Mouse (Mus musculus) embryonic facial prominence, embryonic 13.5 days (tissue): Measurements from ENCODE around the gene Rplp0. TPM values are rescaled to one million over a fixed set of nuclear protein-coding genes. Genes with fewer than 3 reads are reported as not detected.

Source experiments
- ATAC-seq: fragments of 200-750 bp; cut with Nextera tagmentation; 2 replicates; pipeline ENCODE4 v1.8.0; 2017; ENCODE audit warnings: low read depth; ENCODE audit not compliant: insufficient number of reproducible peaks, insufficient read depth, low FRiP score, low TSS enrichment
- H3K27ac ChIP-seq: fragments of 300-500 bp; sonication (generic); 2 replicates; pipeline ENCODE4 v1.5.1; 2015; ENCODE audit warnings: moderate library complexity, mild to moderate bottlenecking, inconsistent platforms
- H3K27me3 ChIP-seq: fragments of 300-500 bp; sonication (generic); 2 replicates; pipeline ENCODE4 v1.6.1; 2015; ENCODE audit warnings: mild to moderate bottlenecking, inconsistent platforms
- H3K36me3 ChIP-seq: fragments of 300-500 bp; sonication (generic); 2 replicates; pipeline ENCODE4 v1.6.1; 2015; ENCODE audit warnings: mild to moderate bottlenecking, inconsistent platforms
- H3K4me1 ChIP-seq: fragments of 300-500 bp; sonication (generic); 2 replicates; pipeline ENCODE4 v1.6.1; 2015; ENCODE audit warnings: inconsistent platforms
- H3K4me2 ChIP-seq: fragments of 300-500 bp; sonication (generic); 2 replicates; pipeline ENCODE4 v1.6.1; 2015; ENCODE audit warnings: moderate library complexity, mild to moderate bottlenecking, inconsistent platforms
- H3K4me3 ChIP-seq: fragments of 300-500 bp; sonication (generic); 2 replicates; pipeline ENCODE4 v1.5.1; 2015; ENCODE audit warnings: mild to moderate bottlenecking, inconsistent platforms
- H3K9ac ChIP-seq: fragments of 300-500 bp; sonication (generic); 2 replicates; pipeline ENCODE4 v1.6.1; 2015; ENCODE audit warnings: mild to moderate bottlenecking, inconsistent platforms
- H3K9me3 ChIP-seq: fragments of 300-500 bp; sonication (generic); 2 replicates; pipeline ENCODE4 v1.6.1; 2016; ENCODE audit warnings: inconsistent platforms
- WGBS: fragments of 180-500 bp; shearing (Covaris S2); methylation state at CpG from one replicate; pipeline ENCODE4 v1.1.7; 2015; ENCODE audit warnings: mixed read lengths; 5-methylcytosine and 5-hydroxymethylcytosine counted together
- polyA plus RNA-seq: library from polyadenylated mRNA; unstranded; fragments of >200 nt; fragmentation: Nextera tagmentation; extraction: Ambion mirVana; gene quantifications from 2 replicates; pipeline ENCODE4 v1.2.1, GENCODE M21; 2015

Rplp0 gene
- polyA plus RNA-seq, 1 experiment from 2014 or later, result 1,729 TPM

- ATAC-seq, result no peak
- Histone ChIP-seq H3K4me3 (no peak overlapping the region), H3K9me3 (no peaks in the 10 kb centered on the region), H3K9ac (peak overlapping the region; percentile 51; the same call in 1 of the 2 replicates), H3K4me1 (peaks cover 81% of the 10 kb centered on the region), H3K27me3 (no peaks in the 10 kb centered on the region), H3K27ac (peak overlapping the region; percentile 58; the same call in 1 of the 2 replicates), H3K36me3 (0 out of 2 replicates have a peak, but pooled peaks cover 3% of the 10 kb centered on the region), H3K4me2 (no peak overlapping the region)
- WGBS, result 63% methylated on average over 8 of the region's 8 CpGs
Observed at GRCm38 (mm10) chr5:115529364-115529741, 29.9 kb upstream of the Rplp0 start.

GRCm38 (mm10) chr5:115529742-115530446 is 29.4 kb upstream of the Rplp0 start:
- Histone ChIP-seq H3K4me2 (no peak overlapping the region), H3K36me3 (0 out of 2 replicates have a peak, but pooled peaks cover 3% of the 10 kb centered on the region), H3K9ac (peak overlapping the region; percentile 51; the same call in 1 of the 2 replicates), H3K27ac (peak overlapping the region; percentile 58), H3K27me3 (no peaks in the 10 kb centered on the region), H3K4me1 (peaks cover 81% of the 10 kb centered on the region), H3K9me3 (no peaks in the 10 kb centered on the region), H3K4me3 (no peak overlapping the region)
- WGBS, result 64% methylated on average over 7 of the region's 7 CpGs
- ATAC-seq, result no peak

GRCm38 (mm10) chr5:115530447-115530809 is 28.8 kb upstream of the Rplp0 start:
- Histone ChIP-seq H3K27me3 (no peaks in the 10 kb centered on the region), H3K9ac (peak overlapping the region; percentile 51; the same call in 1 of the 2 replicates), H3K27ac (peak overlapping the region; percentile 58), H3K4me1 (peaks cover 81% of the 10 kb centered on the region), H3K36me3 (0 out of 2 replicates have a peak, but pooled peaks cover 3% of the 10 kb centered on the region), H3K9me3 (no peaks in the 10 kb centered on the region), H3K4me2 (no peak overlapping the region), H3K4me3 (no peak overlapping the region)
- ATAC-seq, result no peak
- WGBS, result 58% methylated on average over 8 of the region's 8 CpGs

- 37% methylated on average over 18 of the region's 18 CpGs for WGBS
- H3K27ac ChIP-seq, result peak overlapping the region; percentile 58
Observed at GRCm38 (mm10) chr5:115531671-115532270, 27.5 kb upstream of the Rplp0 start.

GRCm38 (mm10) chr5:115534290-115534731 is 25.0 kb upstream of the Rplp0 start:
- Histone ChIP-seq H3K4me3 (no peak overlapping the region), H3K4me1 (peaks cover 85% of the 10 kb centered on the region), H3K36me3 (no peaks in the 10 kb centered on the region), H3K9me3 (no peaks in the 10 kb centered on the region), H3K27me3 (no peaks in the 10 kb centered on the region), H3K27ac (peak overlapping the region; percentile 57), H3K9ac (peak overlapping the region; percentile 55), H3K4me2 (peak overlapping the region; percentile 33)
- ATAC-seq, result no peak
- 8% methylated on average over 16 of the region's 16 CpGs for WGBS

More at GRCm38 (mm10) chr5:115531671-115532270, 27.5 kb upstream of the Rplp0 start:
- Histone ChIP-seq H3K27me3 (no peaks in the 10 kb centered on the region), H3K9me3 (no peaks in the 10 kb centered on the region), H3K4me3 (no peak overlapping the region), H3K4me2 (peak overlapping the region; percentile 20), H3K9ac (peak overlapping the region; percentile 55), H3K4me1 (peaks cover 77% of the 10 kb centered on the region), H3K36me3 (0 out of 2 replicates have a peak, but pooled peaks cover 3% of the 10 kb centered on the region)
- no peak for ATAC-seq

GRCm38 (mm10) chr5:115534856-115535255 is 24.4 kb upstream of the Rplp0 start:
- ATAC-seq, result no peak
- no peaks in the 10 kb centered on the region for H3K36me3 ChIP-seq
- H3K4me3 ChIP-seq, result no peak overlapping the region
- H3K9me3 ChIP-seq, result no peaks in the 10 kb centered on the region
- H3K27me3 ChIP-seq, result no peaks in the 10 kb centered on the region
- H3K4me2 ChIP-seq, result peak overlapping the region; percentile 33; the same call in 1 of the 2 replicates
- H3K27ac ChIP-seq, result peak overlapping the region; percentile 57
- 16% methylated on average over 8 of the region's 8 CpGs for WGBS
- no peak overlapping the region; the same call in 1 of the 2 replicates for H3K9ac ChIP-seq
- H3K4me1 ChIP-seq, result peaks cover 80% of the 10 kb centered on the region

- no peak overlapping the region for H3K4me2 ChIP-seq
- H3K27ac ChIP-seq, result 0 out of 2 replicates have a peak overlapping the region, but pooled peaks have one; percentile 57
- H3K36me3 ChIP-seq, result no peaks in the 10 kb centered on the region
- H3K9ac ChIP-seq, result no peak overlapping the region
- H3K4me3 ChIP-seq, result no peak overlapping the region
- ATAC-seq, result no peak
- H3K4me1 ChIP-seq, result peaks cover 73% of the 10 kb centered on the region
- no peaks in the 10 kb centered on the region for H3K27me3 ChIP-seq
- 28% methylated on average over 7 of the region's 7 CpGs for WGBS
- H3K9me3 ChIP-seq, result no peaks in the 10 kb centered on the region
Observed at GRCm38 (mm10) chr5:115535635-115536034, 23.6 kb upstream of the Rplp0 start.

GRCm38 (mm10) chr5:115538017-115538692 is 21.1 kb upstream of the Rplp0 start:
- Histone ChIP-seq H3K27ac (peak overlapping the region; percentile 62; the same call in 1 of the 2 replicates), H3K36me3 (no peaks in the 10 kb centered on the region), H3K4me1 (peaks cover 60% of the 10 kb centered on the region), H3K27me3 (no peaks in the 10 kb centered on the region), H3K4me2 (peak overlapping the region; percentile 36), H3K4me3 (no peak overlapping the region), H3K9ac (no peak overlapping the region), H3K9me3 (no peaks in the 10 kb centered on the region)
- ATAC-seq, result peak; percentile 18
- 62% methylated on average over 13 of the region's 13 CpGs for WGBS

GRCm38 (mm10) chr5:115538693-115539043 is 20.6 kb upstream of the Rplp0 start:
- WGBS, result under 1% methylated on average over 12 of the region's 12 CpGs
- peak overlapping the region; percentile 36 for H3K4me2 ChIP-seq
- no peak overlapping the region for H3K9ac ChIP-seq

GRCm38 (mm10) chr5:115542635-115543384 is 16.5 kb upstream of the Rplp0 start:
- H3K27ac ChIP-seq, result peak overlapping the region; percentile 71
- H3K4me2 ChIP-seq, result peak overlapping the region; percentile 38
- peaks cover 67% of the 10 kb centered on the region for H3K4me1 ChIP-seq
- peak overlapping the region; percentile 57 for H3K9ac ChIP-seq
- peaks cover 36% of the 10 kb centered on the region for H3K36me3 ChIP-seq
- no peaks in the 10 kb centered on the region for H3K9me3 ChIP-seq
- H3K27me3 ChIP-seq, result no peaks in the 10 kb centered on the region
- no peak overlapping the region for H3K4me3 ChIP-seq
- 48% methylated on average over 19 of the region's 19 CpGs for WGBS
- ATAC-seq, result no peak

More at GRCm38 (mm10) chr5:115538693-115539043, 20.6 kb upstream of the Rplp0 start:
- Histone ChIP-seq H3K4me3 (no peak overlapping the region), H3K27ac (peak overlapping the region; percentile 62; the same call in 1 of the 2 replicates), H3K27me3 (no peaks in the 10 kb centered on the region), H3K4me1 (peaks cover 60% of the 10 kb centered on the region), H3K36me3 (no peaks in the 10 kb centered on the region), H3K9me3 (no peaks in the 10 kb centered on the region)
- peak; percentile 76 for ATAC-seq
